Mouse (Mus musculus): ENCODE measurements at regions not wholly inside any gene's neighbourhood (a gene's known extent, or its start where the extent isn't known, plus 50 kb on each side); places are given as distances from the start of the nearest gene placed in this dataset.
A peak's percentile ranks its signal among the peaks of the same experiment; 100 is the strongest.

GRCm38 (mm10) chr7:117930392-117930791 is 185.6 kb downstream of the Rps15a start:
- Histone ChIP-seq H3K9ac (no peak overlapping the region), H3K36me3 (no peaks in the 10 kb centered on the region), H3K4me3 (replicated peaks) (no peak overlapping the region), H3K27me3 (replicated peaks) (no peaks in the 10 kb centered on the region), H3K4me1 (no peaks in the 10 kb centered on the region), H3K4me2 (no peak overlapping the region), H3K9me3 (no peaks in the 10 kb centered on the region), H3K27ac (no peak overlapping the region)
- 85% methylated on average over 9 of the region's 9 CpGs for WGBS
- no peak for ATAC-seq (ENCODE audit: insufficient read depth, low FRiP score, low read depth)

- H3K27me3 ChIP-seq (replicated peaks), result no peaks in the 10 kb centered on the region
- H3K27ac ChIP-seq, result no peak overlapping the region
- WGBS, result 5% methylated on average over 1 of the region's 1 CpGs
- no peaks in the 10 kb centered on the region for H3K4me1 ChIP-seq
- H3K36me3 ChIP-seq, result no peaks in the 10 kb centered on the region
- no peak overlapping the region for H3K9ac ChIP-seq
- ATAC-seq (ENCODE audit: insufficient read depth, low FRiP score, low read depth), result no peak
- H3K4me3 ChIP-seq (replicated peaks), result no peak overlapping the region
- no peaks in the 10 kb centered on the region for H3K9me3 ChIP-seq
- no peak overlapping the region for H3K4me2 ChIP-seq
These were observed 189.6 kb downstream of the Rps15a start for GRCm38 (mm10) chr7:117926396-117926795.

- no peaks in the 10 kb centered on the region for H3K36me3 ChIP-seq
- H3K9ac ChIP-seq, result no peak overlapping the region
- H3K9me3 ChIP-seq, result no peaks in the 10 kb centered on the region
- H3K4me3 ChIP-seq (replicated peaks), result no peak overlapping the region
- no peak overlapping the region for H3K27ac ChIP-seq
- H3K4me1 ChIP-seq, result no peaks in the 10 kb centered on the region
- no peak overlapping the region for H3K4me2 ChIP-seq
- H3K27me3 ChIP-seq (replicated peaks), result no peaks in the 10 kb centered on the region
- no peak for ATAC-seq (ENCODE audit: insufficient read depth, low FRiP score, low read depth)
These were observed 193.7 kb downstream of the Rps15a start for GRCm38 (mm10) chr7:117922270-117922669.

DNA sequence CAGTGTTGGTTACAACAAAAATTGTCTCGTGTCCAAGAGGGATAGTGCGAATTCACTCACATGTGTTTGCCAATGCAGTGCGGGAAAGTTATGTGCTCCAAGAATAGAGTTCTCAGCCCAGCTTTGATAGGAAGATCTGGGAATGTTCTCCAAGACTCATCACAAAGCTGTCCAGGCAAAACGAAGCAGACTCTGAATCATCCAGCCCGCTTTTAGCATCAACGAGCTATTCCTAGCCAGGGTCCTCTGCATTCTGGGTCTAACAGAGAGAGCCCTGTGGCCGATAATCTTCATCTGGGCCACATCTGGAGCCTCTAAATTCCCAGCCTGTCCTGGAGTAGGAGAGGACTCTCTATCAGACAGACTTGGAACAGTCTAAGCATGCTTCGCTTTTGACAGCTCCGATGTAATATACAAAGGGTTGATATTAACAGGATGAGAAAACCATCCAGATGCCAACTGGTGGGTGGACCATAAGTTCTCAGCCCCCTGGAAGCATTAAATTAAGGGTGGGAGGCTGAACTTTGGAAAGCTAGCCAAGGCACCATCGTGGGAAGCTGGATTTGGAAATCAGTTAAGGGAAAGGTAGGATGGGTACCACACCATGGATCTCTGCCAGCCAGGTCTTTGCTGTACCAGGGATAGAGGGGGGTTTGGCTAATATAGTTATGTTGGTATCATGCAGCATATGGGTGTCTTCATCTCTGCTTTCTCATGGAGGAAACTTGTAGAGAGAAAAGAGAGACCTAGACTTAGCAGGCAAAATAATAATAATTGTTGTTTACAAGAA is 197.6 kb downstream of the Rps15a start:
- Histone ChIP-seq H3K4me1 (no peaks in the 10 kb centered on the region), H3K36me3 (no peaks in the 10 kb centered on the region), H3K4me2 (no peak overlapping the region), H3K27me3 (replicated peaks) (no peaks in the 10 kb centered on the region), H3K4me3 (replicated peaks) (no peak overlapping the region), H3K27ac (no peak overlapping the region), H3K9me3 (no peaks in the 10 kb centered on the region), H3K9ac (no peak overlapping the region)
- no peak for ATAC-seq (ENCODE audit: insufficient read depth, low FRiP score, low read depth)
- WGBS, result 89% methylated on average over 10 of the region's 10 CpGs

DNA sequence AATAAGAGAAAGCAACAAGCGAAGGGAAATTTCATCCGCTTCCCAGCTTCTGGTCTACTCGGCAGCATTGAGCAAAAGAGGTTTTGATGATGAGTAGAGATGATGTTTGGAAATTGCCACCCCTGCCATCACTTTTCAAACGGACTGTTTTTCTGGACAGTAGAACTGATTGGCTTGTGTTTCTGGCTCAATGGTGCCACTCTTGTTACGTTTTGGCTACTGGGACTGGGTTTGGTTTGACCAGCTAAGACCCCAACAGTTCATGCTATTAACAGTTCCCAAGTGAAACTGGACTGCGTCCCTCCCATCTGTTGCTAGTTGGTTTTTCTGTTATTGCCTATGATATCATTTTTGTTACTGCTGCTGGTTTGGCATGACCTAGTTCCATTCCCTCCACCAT is 199.1 kb downstream of the Rps15a start:
- Histone ChIP-seq H3K9ac (no peak overlapping the region), H3K27me3 (replicated peaks) (no peaks in the 10 kb centered on the region), H3K4me2 (no peak overlapping the region), H3K9me3 (no peaks in the 10 kb centered on the region), H3K4me3 (replicated peaks) (no peak overlapping the region), H3K4me1 (no peaks in the 10 kb centered on the region), H3K27ac (no peak overlapping the region), H3K36me3 (no peaks in the 10 kb centered on the region)
- ATAC-seq (ENCODE audit: insufficient read depth, low FRiP score, low read depth), result no peak
- 85% methylated on average over 6 of the region's 6 CpGs for WGBS

DNA sequence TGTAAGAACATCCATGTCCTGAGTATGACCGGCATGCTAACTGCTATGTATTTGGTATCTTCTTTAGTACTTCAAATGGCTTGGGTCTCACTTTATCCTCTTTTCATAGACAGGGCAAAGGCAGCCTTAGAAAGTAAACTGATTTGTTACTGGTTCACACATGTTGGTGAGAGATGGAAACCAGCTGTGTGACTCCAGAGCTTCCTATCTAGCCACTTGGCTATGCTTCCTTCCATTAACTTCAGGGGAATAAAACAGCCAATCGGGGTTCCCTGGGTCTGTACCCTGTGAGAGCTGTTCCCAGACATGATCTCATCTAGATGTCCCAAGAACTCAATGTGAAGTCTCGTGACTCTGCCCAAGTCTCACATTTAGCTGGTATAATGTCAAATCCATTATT is 203.5 kb downstream of the Rps15a start:
- no peak overlapping the region for H3K4me2 ChIP-seq
- no peak overlapping the region for H3K9ac ChIP-seq
- no peaks in the 10 kb centered on the region for H3K36me3 ChIP-seq
- no peaks in the 10 kb centered on the region for H3K27me3 ChIP-seq (replicated peaks)
- H3K4me3 ChIP-seq (replicated peaks), result no peak overlapping the region
- no peaks in the 10 kb centered on the region for H3K4me1 ChIP-seq
- H3K9me3 ChIP-seq, result no peaks in the 10 kb centered on the region
- H3K27ac ChIP-seq, result no peak overlapping the region
- no peak for ATAC-seq (ENCODE audit: insufficient read depth, low FRiP score, low read depth)
- 61% methylated on average over 3 of the region's 3 CpGs for WGBS

DNA sequence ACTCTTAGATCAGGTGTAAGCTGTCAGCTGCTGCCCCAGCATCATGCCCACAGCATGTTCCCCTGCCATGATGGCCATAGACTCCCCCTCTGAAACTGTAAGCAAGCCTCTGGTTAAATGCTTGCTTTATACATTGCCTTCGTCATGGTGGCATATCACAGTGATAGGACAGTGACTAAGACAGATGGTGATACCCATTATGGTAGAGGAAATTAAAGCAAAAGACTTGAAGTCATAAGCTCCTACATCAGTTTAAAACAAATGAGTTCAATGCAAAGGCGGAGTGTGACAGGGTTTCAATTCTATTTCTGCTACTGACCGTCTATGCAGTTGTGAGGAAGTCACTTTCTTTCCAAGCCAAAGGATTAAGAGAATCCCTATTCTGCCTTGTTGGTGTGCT is 204.9 kb downstream of the Rps15a start:
- Histone ChIP-seq H3K9me3 (no peaks in the 10 kb centered on the region), H3K4me1 (no peaks in the 10 kb centered on the region), H3K36me3 (no peaks in the 10 kb centered on the region), H3K27ac (no peak overlapping the region), H3K4me3 (replicated peaks) (no peak overlapping the region), H3K27me3 (replicated peaks) (no peaks in the 10 kb centered on the region), H3K9ac (no peak overlapping the region), H3K4me2 (no peak overlapping the region)
- ATAC-seq (ENCODE audit: insufficient read depth, low FRiP score, low read depth), result no peak
- 76% methylated on average over 3 of the region's 3 CpGs for WGBS

GRCm38 (mm10) chr7:117896528-117896927 is 219.5 kb downstream of the Rps15a start:
- 81% methylated on average over 2 of the region's 2 CpGs for WGBS
- Histone ChIP-seq H3K27me3 (replicated peaks) (no peaks in the 10 kb centered on the region), H3K4me2 (no peak overlapping the region), H3K4me1 (no peaks in the 10 kb centered on the region), H3K27ac (no peak overlapping the region), H3K9me3 (no peaks in the 10 kb centered on the region), H3K36me3 (no peaks in the 10 kb centered on the region), H3K4me3 (replicated peaks) (no peak overlapping the region), H3K9ac (no peak overlapping the region)
- no peak for ATAC-seq (ENCODE audit: insufficient read depth, low FRiP score, low read depth)

DNA sequence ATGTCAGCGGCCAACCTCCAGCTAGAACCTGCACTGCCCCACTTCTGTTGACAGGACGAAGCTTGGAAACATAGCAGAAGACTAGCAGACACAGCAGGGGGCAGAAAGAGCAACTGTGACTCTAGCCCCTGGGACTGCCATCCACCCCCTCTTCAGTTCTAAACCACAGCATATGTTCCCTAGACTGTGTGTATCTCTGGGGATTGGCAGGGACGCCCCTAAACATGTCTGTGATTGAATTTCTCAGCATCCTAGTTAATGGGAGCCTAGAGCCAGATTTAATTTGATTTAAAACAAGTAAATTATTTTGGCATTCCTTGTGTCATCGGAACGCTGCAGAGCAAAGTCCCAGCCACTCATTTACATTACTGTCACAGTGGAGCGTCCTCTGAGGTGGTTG is 228.7 kb downstream of the Rps15a start:
- Histone ChIP-seq H3K4me2 (no peak overlapping the region), H3K4me3 (replicated peaks) (no peak overlapping the region), H3K27me3 (replicated peaks) (no peaks in the 10 kb centered on the region), H3K9ac (no peak overlapping the region), H3K4me1 (no peaks in the 10 kb centered on the region), H3K36me3 (no peaks in the 10 kb centered on the region), H3K9me3 (no peaks in the 10 kb centered on the region), H3K27ac (no peak overlapping the region)
- WGBS, result 71% methylated on average over 6 of the region's 6 CpGs
- no peak for ATAC-seq (ENCODE audit: insufficient read depth, low FRiP score, low read depth)

- H3K9me3 ChIP-seq, result no peaks in the 10 kb centered on the region
- ATAC-seq (ENCODE audit: insufficient read depth, low FRiP score, low read depth), result 0 out of 2 replicates have a peak, but pooled peaks have one; percentile 31
- WGBS, result 8% methylated on average over 13 of the region's 13 CpGs
These were observed 233.2 kb downstream of the Rps15a start for GRCm38 (mm10) chr7:117882803-117883202.

DNA sequence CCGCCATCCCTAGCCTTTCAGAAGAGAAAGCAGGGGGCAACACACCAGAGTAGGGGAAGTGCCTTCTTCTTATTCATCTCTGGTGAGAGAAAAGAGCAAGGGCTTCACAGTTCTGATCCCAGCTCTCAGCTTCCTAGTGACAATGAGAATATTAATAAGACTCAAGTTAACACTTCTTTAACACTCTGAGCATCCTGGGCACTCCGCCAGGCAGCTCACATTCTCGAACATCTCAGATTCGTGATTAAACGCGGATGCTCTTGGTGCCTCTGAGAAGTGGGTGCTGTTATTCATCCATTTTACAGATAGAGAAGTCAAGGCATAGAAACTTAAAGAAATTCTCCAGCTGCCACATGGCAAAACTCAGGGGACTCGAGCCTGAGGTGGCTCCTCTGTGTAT is 237.1 kb downstream of the Rps15a start:
- Histone ChIP-seq H3K4me1 (no peaks in the 10 kb centered on the region), H3K36me3 (no peaks in the 10 kb centered on the region), H3K27me3 (replicated peaks) (no peaks in the 10 kb centered on the region), H3K9me3 (no peaks in the 10 kb centered on the region), H3K9ac (no peak overlapping the region), H3K27ac (no peak overlapping the region), H3K4me2 (no peak overlapping the region), H3K4me3 (replicated peaks) (no peak overlapping the region)
- ATAC-seq (ENCODE audit: insufficient read depth, low FRiP score, low read depth), result no peak
- 66% methylated on average over 7 of the region's 7 CpGs for WGBS

More at GRCm38 (mm10) chr7:117882803-117883202, 233.2 kb downstream of the Rps15a start:
- Histone ChIP-seq H3K27me3 (replicated peaks) (no peaks in the 10 kb centered on the region), H3K9ac (no peak overlapping the region), H3K4me3 (replicated peaks) (no peak overlapping the region), H3K4me1 (no peaks in the 10 kb centered on the region), H3K4me2 (0 out of 2 replicates have a peak overlapping the region, but pooled peaks have one; percentile 12), H3K36me3 (no peaks in the 10 kb centered on the region), H3K27ac (no peak overlapping the region)

DNA sequence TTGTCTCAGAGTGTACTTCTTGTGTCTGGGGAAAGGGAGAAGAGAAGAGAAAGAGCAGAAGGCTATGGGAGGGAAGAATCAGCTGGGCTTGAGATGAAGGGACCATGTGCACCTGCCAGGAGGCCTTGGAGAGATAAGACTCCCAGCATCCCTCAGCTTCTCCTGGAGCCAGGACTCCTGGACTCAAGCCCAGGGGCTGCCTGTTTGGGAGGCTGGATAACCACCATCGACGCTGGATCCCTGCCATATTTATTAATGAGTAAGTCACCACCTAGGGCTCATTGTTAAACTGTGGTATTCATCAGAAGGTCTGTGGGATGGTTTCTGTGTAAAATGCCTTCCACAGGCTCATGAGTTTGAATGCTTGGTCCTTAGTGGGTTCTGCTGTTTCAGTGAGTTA is 240.7 kb downstream of the Rps15a start:
- Histone ChIP-seq H3K4me3 (replicated peaks) (no peak overlapping the region), H3K9ac (no peak overlapping the region), H3K4me2 (no peak overlapping the region), H3K27ac (no peak overlapping the region), H3K9me3 (no peaks in the 10 kb centered on the region), H3K36me3 (no peaks in the 10 kb centered on the region), H3K4me1 (no peaks in the 10 kb centered on the region), H3K27me3 (replicated peaks) (no peaks in the 10 kb centered on the region)
- no peak for ATAC-seq (ENCODE audit: insufficient read depth, low FRiP score, low read depth)
- 70% methylated on average over 2 of the region's 2 CpGs for WGBS

- Histone ChIP-seq H3K27me3 (replicated peaks) (no peaks in the 10 kb centered on the region), H3K9me3 (no peaks in the 10 kb centered on the region), H3K9ac (no peak overlapping the region), H3K4me1 (no peaks in the 10 kb centered on the region), H3K36me3 (no peaks in the 10 kb centered on the region), H3K27ac (no peak overlapping the region), H3K4me2 (no peak overlapping the region), H3K4me3 (replicated peaks) (no peak overlapping the region)
- ATAC-seq (ENCODE audit: insufficient read depth, low FRiP score, low read depth), result no peak
- 51% methylated on average over 6 of the region's 6 CpGs for WGBS
These were observed 256.6 kb downstream of the Rps15a start for GRCm38 (mm10) chr7:117859419-117859818.

Measured in stomach, embryonic 15.5 days (tissue).